Mouse (Mus musculus) T-helper 2 cell (primary cell): ENCODE results near the gene Myl6.

Experiments used
- in situ Hi-C: fragments of 300-600 bp; cut with MboI, MseI; formaldehyde crosslinking; loops from one replicate; pipeline ENCODE4 v1.15.1; 2025; ENCODE audit warnings: high pct_unique_total_duplicates

The Myl6 gene

DNA sequence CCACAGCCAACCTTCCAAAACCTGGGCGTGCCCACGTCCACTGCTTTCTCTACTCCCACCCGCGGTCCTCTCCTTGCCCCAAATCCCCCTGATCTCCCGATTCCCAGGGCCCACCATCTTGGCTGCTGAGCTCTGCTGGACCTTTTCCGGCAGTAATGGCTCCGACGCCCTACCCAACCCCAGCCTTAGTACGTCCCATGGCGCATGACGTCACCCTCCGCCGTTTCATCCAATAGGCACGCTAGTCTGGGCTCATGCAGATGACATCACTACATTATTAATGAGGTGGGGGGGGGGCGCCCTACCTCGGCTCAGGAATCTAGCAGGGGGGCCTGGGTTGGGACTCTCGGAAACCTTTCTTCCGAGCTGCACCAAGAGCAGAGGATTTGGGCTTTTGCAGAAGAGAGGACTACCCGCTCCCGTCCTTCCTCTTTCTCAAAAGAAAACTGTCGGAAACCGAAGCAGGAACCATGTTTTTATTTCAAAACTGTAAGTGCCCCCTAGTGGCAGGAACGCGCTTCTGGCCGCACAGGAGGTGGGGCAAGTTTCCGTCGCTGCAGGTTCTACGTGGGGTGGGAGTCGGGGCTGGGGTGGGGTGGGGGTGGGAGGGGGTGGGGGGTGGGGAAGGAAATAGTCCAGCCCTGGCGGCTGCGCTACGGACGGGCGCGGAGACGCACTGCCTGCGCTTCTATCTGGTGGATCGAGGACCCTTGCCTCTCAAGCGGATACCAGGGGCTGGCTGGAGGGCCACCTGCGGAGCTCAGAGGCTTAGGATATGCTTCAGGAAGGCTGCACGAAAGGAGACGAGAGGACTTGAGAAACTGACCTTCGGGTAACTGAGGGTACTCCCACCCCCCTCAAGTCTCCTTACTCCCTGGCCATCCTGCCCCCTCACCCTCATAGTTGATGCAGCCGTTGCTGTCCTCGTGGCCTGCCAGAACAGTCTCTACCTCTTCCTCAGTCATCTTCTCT, at the start of gene Myl6:
Gene Myl6 (minus strand): TSS at position 451 of the 972 bp plus-strand sequence.
- in situ Hi-C loops, result loop anchor here (5.0 kb wide), 1 partner anchor 33 kb away; the partner anchor contains the start of gene Esyt1

- in situ Hi-C loops, result no loop called here
These were observed 49.2 kb upstream of the Myl6 start for GRCm38 (mm10) chr10:128543100-128543499.

DNA sequence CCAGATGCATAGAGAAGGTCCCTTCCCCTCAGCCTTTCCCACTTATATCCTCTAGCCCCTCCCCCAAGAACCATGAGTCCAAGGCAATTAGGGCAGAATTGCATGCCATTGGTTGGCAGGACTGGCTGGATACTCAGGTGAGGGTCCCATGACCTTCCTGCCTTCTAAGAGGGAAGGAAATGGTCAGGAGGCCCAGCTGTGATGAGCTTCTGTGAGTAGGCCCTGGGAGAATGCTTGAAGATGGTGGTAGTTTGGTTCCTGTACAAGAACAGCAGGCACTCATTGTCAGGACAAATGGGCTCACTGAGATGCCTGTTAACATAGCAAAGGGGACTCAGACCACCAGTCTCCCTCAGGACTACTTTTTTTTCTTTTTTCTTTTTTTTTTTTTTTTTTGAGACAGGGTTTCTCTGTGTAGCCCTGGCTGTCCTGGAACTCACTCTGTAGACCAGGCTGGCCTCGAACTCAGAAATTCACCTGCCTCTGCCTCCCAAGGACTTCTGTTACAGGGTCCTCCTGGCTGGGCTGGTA, 44.5 kb upstream of the Myl6 start:
- in situ Hi-C loops, result no loop called here

DNA sequence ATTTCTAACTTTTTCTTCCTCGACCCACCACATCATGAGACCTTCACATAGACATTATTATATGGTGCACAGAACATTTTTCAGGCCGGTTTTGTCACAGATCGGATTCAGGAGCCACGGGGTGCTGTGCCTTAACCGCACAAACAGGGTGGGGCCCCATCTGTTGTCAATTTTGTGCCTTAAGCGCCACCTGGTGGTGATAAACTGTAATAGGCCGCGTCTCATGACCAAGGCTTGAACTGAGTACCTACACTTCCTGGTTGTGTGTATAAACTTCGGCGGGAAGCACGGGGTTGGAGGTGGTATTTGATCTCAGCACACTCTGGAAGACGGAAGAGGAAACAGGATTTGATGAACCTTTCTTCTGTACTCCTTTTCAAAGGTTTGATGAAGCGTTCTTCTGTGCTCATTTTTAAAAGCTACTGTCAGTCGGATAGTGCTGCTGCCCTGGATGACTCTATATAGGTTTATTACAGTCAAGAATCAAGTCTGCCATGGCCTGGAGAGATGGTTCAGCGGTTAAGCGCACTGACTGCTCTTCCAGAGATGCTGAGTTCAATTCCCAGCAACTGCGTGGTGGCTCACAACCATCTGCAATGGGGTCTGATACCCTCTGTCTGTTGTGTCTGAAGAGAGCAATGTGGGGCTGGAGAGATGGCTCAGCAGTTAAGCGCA, 42.5 kb upstream of the Myl6 start:
- in situ Hi-C loops, result no loop called here

- in situ Hi-C loops, result no loop called here
These were observed 41.8 kb upstream of the Myl6 start for GRCm38 (mm10) chr10:128535624-128536265.

DNA sequence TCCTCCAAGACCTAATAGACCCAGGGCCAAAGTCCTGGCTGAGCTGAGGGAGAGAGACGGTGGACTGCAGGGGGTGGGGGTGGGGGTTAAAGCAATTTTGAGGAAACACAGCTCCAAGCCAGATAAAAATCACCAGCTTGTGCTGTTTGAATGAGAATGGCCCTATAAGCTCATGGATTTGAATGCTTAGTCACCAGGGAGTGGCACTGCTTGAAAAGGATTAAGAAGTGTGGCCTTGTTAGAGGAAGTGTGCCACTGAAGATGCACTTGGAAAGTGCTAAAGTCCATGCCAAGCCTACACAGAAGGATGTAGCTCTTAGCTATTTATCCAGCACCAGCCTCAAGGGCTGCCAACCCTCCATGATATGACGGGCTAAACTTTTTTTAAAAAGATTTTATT, 41.3 kb upstream of the Myl6 start:
- in situ Hi-C loops, result no loop called here

DNA sequence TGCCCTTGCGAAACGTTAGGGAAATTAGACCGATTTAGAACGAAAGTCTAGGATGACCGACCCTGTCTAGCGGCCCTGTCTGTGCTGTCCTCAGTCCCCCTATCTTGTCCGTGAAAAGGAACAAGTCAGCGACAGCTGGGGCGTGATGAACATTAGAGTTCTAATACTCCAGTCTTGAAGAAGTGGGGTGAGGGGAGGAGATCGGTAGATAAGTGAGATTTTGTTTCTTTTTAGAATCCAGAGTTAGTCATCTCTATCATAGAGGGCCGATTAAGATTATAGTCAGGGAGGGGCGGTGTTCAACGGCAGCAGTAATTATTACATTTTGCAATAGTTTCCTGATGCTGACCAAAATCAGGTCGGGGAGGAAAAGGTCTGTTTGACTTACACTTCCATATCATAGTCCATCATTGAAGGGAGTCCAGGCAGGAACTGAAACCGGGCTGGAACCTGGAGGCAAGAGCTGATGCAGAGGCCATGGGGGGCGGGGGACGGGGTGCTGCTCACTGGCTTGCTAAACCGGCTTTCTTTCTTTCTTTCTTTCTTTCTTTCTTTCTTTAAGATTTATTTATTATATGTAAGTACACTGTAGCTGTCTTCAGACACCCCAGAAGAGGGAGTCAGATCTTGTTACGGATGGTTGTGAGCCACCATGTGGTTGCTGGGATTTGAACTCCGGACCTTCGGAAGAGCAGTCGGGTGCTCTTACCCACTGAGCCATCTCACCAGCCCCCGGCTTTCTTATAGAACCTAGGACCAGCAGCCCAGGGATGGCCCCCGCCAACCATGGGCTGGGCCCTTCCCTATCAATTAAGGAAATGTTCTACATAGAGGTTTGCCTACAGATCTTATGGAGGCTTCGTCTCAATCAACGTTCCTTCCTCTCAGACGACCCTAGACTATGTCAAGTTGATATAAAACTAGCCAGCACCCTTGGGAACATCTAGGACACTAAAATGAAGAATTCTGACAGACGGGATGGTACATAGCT, 32.7 kb upstream of the Myl6 start:
- in situ Hi-C loops, result loop anchor here (5.0 kb wide), 1 partner anchor 34 kb away; the partner anchor contains the start of gene Myl6

- in situ Hi-C loops, result loop anchor here (5.0 kb wide), 1 partner anchor 33 kb away; the partner anchor contains the start of gene Myl6
These were observed 31.8 kb upstream of the Myl6 start, which contains the start of gene Esyt1 for GRCm38 (mm10) chr10:128525671-128526308. Gene Esyt1 (minus strand): TSS chr10:128525871.

DNA sequence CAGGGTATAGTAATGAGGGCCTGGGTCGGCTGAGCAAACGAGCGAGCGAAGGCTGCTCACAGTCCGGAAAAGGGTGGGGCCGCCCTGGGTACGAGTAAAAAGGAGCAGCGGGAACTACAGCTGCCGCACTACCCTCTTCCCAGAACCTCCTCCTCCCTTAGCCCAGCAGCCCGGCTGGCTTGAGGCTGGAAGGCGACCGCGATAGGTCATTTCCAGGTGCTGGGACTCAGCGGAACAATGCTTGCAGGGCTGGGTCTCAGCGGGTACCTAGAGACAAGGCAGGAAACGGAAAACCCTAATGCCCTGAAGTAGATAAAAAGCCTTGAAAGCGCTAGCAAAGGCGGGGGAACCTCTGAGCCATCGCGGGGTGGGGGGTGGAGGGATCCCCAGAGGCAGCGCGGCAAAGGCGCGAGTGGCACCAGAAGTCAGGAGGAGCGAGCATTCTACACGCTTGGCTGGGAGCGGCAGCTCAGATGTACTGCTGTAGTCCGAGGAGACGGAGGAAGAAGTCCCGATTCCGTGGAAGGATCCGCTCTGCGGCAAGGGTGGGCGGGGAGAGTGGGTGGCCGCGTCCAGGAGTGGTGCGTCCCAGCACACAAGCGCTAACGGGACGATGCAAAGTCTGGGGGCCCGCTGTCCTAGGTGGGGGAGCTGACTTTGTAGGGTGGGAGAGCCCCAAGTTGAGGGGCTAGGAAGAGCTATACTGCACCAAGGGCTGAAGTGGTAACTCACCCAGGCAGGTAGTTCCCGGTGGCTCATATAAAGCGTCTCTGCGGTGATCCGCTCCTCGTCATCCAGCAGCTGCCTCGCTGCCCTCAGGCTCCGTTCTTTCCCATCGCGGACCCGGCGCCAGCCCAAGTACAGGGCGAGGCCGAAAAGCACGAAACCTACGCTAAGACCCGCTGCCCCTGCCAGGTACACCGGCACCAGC, 31.1 kb upstream of the Myl6 start:
- in situ Hi-C loops, result loop anchor here (5.0 kb wide), 1 partner anchor 33 kb away; the partner anchor contains the start of gene Myl6

GRCm38 (mm10) chr10:128524111-128524731, 30.3 kb upstream of the Myl6 start:
- in situ Hi-C loops, result no loop called here

DNA sequence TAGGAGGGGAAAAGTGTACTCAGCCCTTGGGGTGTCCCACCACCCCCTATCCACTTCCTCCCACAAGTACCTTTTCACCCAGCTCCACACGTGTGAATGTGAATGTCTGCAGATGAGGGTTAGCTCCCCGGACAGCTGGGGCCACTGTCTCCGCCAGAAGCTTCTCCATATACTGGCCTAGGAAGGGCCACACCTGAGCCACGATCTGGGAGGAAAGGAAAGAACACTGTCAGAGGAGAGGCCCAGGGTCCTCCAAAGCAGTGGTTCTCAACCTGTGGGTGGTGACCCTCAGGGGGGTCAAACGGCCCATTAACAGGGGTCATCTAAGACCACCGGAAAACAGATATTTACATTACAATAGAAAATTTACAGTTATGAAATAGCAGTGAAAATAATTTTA, 28.4 kb upstream of the Myl6 start:
- in situ Hi-C loops, result no loop called here

GRCm38 (mm10) chr10:128520591-128520990, 26.6 kb upstream of the Myl6 start:
- in situ Hi-C loops, result no loop called here

GRCm38 (mm10) chr10:128518833-128519232, 24.9 kb upstream of the Myl6 start:
- in situ Hi-C loops, result no loop called here

- in situ Hi-C loops, result no loop called here
These were observed 22.7 kb upstream of the Myl6 start for GRCm38 (mm10) chr10:128516677-128517076.

- in situ Hi-C loops, result no loop called here
These were observed 22.1 kb upstream of the Myl6 start for GRCm38 (mm10) chr10:128516029-128516428.

DNA sequence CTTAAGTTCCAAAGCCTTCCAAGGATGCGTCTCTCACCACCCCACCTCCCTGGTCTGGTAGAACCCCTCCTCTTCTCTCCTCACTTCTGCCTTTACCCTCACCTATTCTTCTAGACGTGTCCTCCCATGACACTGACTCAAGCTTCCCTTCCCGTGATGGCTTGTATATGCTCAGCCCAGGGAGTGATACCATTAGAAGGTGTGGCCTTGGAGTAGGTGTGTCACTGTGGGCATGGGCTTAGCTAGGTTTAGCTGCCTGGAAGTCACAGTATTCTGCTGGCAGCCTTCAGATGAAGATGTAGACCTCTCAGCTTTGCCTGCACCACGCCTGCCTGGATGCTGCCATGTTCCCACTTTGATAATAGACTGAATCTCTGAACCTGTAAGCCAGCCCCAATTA, 21.1 kb upstream of the Myl6 start:
- in situ Hi-C loops, result no loop called here

DNA sequence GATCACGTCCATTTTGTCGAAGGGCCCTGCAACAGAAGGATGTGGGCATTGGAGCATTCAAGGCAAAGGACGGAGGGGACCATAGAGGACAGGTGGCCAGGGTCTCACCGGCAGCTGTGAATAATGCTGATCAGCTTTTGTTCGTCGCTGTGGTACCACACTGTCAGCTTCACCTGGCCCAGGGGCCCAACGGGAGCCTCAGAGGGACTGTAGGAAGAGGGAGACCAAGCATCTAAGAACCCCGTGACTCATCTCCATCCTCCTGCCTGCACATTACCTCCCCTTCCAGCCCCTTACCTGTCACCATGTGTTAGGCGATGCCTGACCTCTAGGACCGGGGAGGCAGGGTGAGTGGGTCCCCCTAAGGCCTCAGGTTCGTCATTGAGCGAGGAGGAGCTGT, 17.8 kb upstream of the Myl6 start:
- in situ Hi-C loops, result no loop called here

DNA sequence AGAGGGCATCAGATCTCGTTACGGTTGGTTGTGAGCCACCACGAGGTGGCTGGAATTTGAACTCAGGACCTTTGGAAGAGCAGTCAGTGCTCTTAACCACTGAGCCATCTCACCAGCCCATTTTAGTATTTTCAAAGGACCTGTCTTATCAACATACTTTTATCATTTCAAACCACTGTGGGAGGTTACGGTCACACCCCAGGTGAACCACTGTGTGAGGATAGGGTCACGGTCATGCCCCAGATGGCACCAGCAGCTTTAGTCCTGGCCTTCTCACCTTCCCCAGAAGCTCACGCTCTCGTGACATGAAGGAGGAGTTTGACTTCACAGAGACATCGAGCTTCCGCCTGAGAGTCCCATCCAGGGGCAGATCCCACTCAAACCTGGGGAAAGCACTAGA, 17.2 kb upstream of the Myl6 start:
- in situ Hi-C loops, result no loop called here
